Mouse (Mus musculus): ENCODE results near the gene Fpr2.
"Not testable (repeated sequence)": the region's sequence is repeated elsewhere in the genome, so short reads cannot be mapped to it uniquely, and the experiment has no call there.

DNA sequence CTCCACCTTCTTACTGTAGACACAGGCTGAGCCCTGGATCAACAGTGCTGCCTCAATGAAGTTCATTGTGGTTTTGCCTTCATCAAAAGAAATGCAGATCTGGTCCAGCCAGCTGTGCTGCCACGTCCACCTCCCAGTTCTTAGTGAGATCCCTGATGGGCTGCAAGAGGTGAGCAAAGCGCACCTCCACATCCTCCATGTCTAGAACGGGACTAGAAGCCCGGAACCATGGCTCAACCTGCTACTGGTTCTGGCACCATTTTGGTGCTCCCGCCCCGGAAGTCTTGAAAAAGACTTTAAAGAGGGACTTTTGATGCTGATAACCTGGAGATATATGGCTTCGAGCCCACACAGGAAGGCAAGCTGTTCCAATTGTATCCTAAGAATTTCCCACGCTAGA lies 25.0 kb downstream of the Fpr2 start:
- not testable (repeated sequence) for TF ChIP-seq CTCF (IDR thresholded peaks at IDR 0.05; ENCODE audit: low read depth, low read length); POLR2A (IDR thresholded peaks at IDR 0.05; ENCODE audit: insufficient read depth, low read length); EP300 (IDR thresholded peaks at IDR 0.05; ENCODE audit: insufficient read depth, low read depth, low read length)
